Mouse (Mus musculus) olfactory bulb, adult 2 months (tissue): ENCODE measurements at regions not wholly inside any gene's neighbourhood (a gene's known extent, or its start where the extent isn't known, plus 50 kb on each side); places are given as distances from the start of the nearest gene placed in this dataset.

ENCODE experiments used
- H3K27ac ChIP-seq: fragments of 200-500 bp; 2 replicates; pipeline ENCODE4 v1.5.1; 2012; ENCODE audit warnings: low read depth, low read length; ENCODE audit not compliant: insufficient read depth
- H3K4me1 ChIP-seq: fragments of 200-500 bp; 2 replicates; pipeline ENCODE4 v1.6.1; 2012; ENCODE audit warnings: low read length; ENCODE audit not compliant: control insufficient read depth, insufficient read depth
- H3K4me3 ChIP-seq: fragments of 200-500 bp; 2 replicates; pipeline ENCODE4 v1.5.1; 2012; ENCODE audit warnings: mild to moderate bottlenecking, low read depth, low read length, moderate library complexity; ENCODE audit not compliant: insufficient read depth
- CTCF ChIP-seq: fragments of 200-500 bp; IDR thresholded peaks from 2 replicates; pipeline ENCODE4 v1.5.1; 2012; ENCODE audit warnings: low read depth, mild to moderate bottlenecking, low read length, moderate library complexity; ENCODE audit not compliant: insufficient read depth
- POLR2A ChIP-seq: fragments of 200-500 bp; IDR thresholded peaks from 2 replicates; pipeline ENCODE4 v1.6.1; 2012; ENCODE audit warnings: mild to moderate bottlenecking, low read depth, low read length, moderate library complexity; ENCODE audit not compliant: insufficient read depth
- WGBS: fragments of 180-500 bp; shearing (Covaris S2); methylation state at CpG from one replicate; pipeline ENCODE4 v1.1.7; 2018; 5-methylcytosine and 5-hydroxymethylcytosine counted together

- Histone ChIP-seq H3K27ac (no peak overlapping the region), H3K4me1 (peaks cover 5% of the 10 kb centered on the region), H3K4me3 (no peak overlapping the region)
- WGBS: 87% methylated on average over 2 of the region's 2 CpGs
- TF ChIP-seq CTCF (no peak), POLR2A (no peak)
Observed at GRCm38 (mm10) chr19:45288722-45289121, 53.1 kb upstream of the Lbx1 start.

- 56% methylated on average over 3 of the region's 3 CpGs for WGBS
- TF ChIP-seq CTCF: no peak; the same call in 1 of the 2 replicates
- TF ChIP-seq POLR2A: no peak
Observed at GRCm38 (mm10) chr19:45297812-45298211, 62.2 kb upstream of the Lbx1 start.

GRCm38 (mm10) chr19:45299341-45299740 lies 63.7 kb upstream of the Lbx1 start:
- Histone ChIP-seq H3K27ac (no peak overlapping the region), H3K4me1 (peaks cover 36% of the 10 kb centered on the region), H3K4me3 (no peak overlapping the region)
- no peak for TF ChIP-seq CTCF
- TF ChIP-seq POLR2A: no peak
- 48% methylated on average over 3 of the region's 3 CpGs for WGBS

More at GRCm38 (mm10) chr19:45297812-45298211, 62.2 kb upstream of the Lbx1 start:
- no peak overlapping the region for H3K27ac ChIP-seq
- H3K4me3 ChIP-seq: no peak overlapping the region
- peaks cover 39% of the 10 kb centered on the region for H3K4me1 ChIP-seq

- 56% methylated on average over 5 of the region's 5 CpGs for WGBS
- no peak overlapping the region for H3K4me3 ChIP-seq
- no peak for TF ChIP-seq CTCF
- TF ChIP-seq POLR2A: no peak
- H3K27ac ChIP-seq: no peak overlapping the region
- H3K4me1 ChIP-seq: peaks cover 35% of the 10 kb centered on the region
Observed at GRCm38 (mm10) chr19:45299768-45300167, 63.8 kb upstream of the Btrc start.

- TF ChIP-seq POLR2A (no peak), CTCF (peak; percentile 78; the same call in 1 of the 2 replicates)
- WGBS: 9% methylated on average over 22 of the region's 22 CpGs
- H3K4me3 ChIP-seq: peak overlapping the region; percentile 64
Observed at GRCm38 (mm10) chr19:45300691-45301431, 62.7 kb upstream of the Btrc start.

GRCm38 (mm10) chr19:45301432-45301732 lies 62.2 kb upstream of the Btrc start:
- TF ChIP-seq POLR2A (no peak), CTCF (no peak)
- peaks cover 25% of the 10 kb centered on the region for H3K4me1 ChIP-seq
- peak overlapping the region; percentile 64 for H3K4me3 ChIP-seq
- WGBS: 5% methylated on average over 14 of the region's 16 CpGs
- peak overlapping the region; percentile 72 for H3K27ac ChIP-seq

More at GRCm38 (mm10) chr19:45300691-45301431, 62.7 kb upstream of the Btrc start:
- H3K27ac ChIP-seq: peak overlapping the region; percentile 49
- peaks cover 25% of the 10 kb centered on the region for H3K4me1 ChIP-seq

GRCm38 (mm10) chr19:45301733-45302547 lies 61.6 kb upstream of the Btrc start:
- peak; percentile 47; the same call in 1 of the 2 replicates for TF ChIP-seq POLR2A
- no peak for TF ChIP-seq CTCF
- Histone ChIP-seq H3K4me1 (peaks cover 25% of the 10 kb centered on the region), H3K4me3 (peak overlapping the region; percentile 64), H3K27ac (peak overlapping the region; percentile 92)
- WGBS: 2% methylated on average over 57 of the region's 58 CpGs

GRCm38 (mm10) chr19:45302548-45303241 lies 60.8 kb upstream of the Btrc start:
- WGBS: 19% methylated on average over 16 of the region's 16 CpGs
- TF ChIP-seq CTCF (no peak), POLR2A (no peak)
- peak overlapping the region; percentile 92 for H3K27ac ChIP-seq
- peaks cover 25% of the 10 kb centered on the region for H3K4me1 ChIP-seq
- H3K4me3 ChIP-seq: peak overlapping the region; percentile 64

- H3K4me3 ChIP-seq: no peak overlapping the region
- peaks cover 22% of the 10 kb centered on the region for H3K4me1 ChIP-seq
- no peak overlapping the region for H3K27ac ChIP-seq
- WGBS: 22% methylated on average over 8 of the region's 8 CpGs
- TF ChIP-seq CTCF (no peak), POLR2A (no peak)
Observed at GRCm38 (mm10) chr19:45304538-45304937, 59.0 kb upstream of the Btrc start.
